Mouse (Mus musculus): ENCODE data around the gene Dnttip2. TPM values are rescaled to one million over a fixed set of nuclear protein-coding genes. Genes with fewer than 3 reads are reported as not detected.
"Not testable (repeated sequence)": the region's sequence is repeated elsewhere in the genome, so short reads cannot be mapped to it uniquely, and the experiment has no call there.

Dnttip2 gene
- polyA plus RNA-seq, 1 experiment from 2014 or later: 39.2 TPM

DNA sequence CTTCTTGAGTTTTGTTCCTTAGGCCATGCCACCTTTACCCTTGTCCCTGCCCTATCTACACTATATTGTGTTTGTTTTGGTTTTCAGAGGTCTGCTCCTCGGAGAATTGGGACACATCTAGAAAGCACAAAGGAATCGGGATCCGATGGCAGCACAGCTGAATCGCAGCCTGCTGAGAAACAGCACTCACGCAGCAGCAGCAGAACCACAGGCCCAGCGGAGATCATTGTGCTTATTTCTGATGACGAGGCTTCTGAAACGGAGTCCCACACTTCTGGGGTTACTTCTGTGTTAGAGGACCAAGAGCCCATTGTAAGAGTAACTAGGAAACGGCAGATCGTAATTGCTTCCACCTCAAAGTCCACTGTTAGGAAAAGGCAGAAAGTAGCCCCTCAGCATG lies 923 bp downstream of the Dnttip2 start:
- peak overlapping the region; percentile 98 for H3K4me3 ChIP-seq (ENCODE audit: low read depth, low read length)
- no peak for TF ChIP-seq EP300 (optimal IDR thresholded peaks at IDR 0.05)
- no peaks in the 10 kb centered on the region for H3K27me3 ChIP-seq (ENCODE audit: control insufficient read depth, insufficient read depth, low read length)
- no peak overlapping the region for H3K27ac ChIP-seq (replicated peaks)
- H3K9ac ChIP-seq (ENCODE audit: low read length): peak overlapping the region; percentile 0; the same call in 1 of the 2 replicates
- WGBS: 73% methylated on average over 10 of the region's 10 CpGs
- no peaks in the 10 kb centered on the region for H3K9me3 ChIP-seq (ENCODE audit: control insufficient read depth, low read length)
- H3K4me2 ChIP-seq (replicated peaks; ENCODE audit: low read depth): peak overlapping the region; percentile 89
- H3K4me1 ChIP-seq (replicated peaks; ENCODE audit: control insufficient read depth, insufficient read depth): no peaks in the 10 kb centered on the region
- DNase-seq (ENCODE audit: low spot score) (no peak), ATAC-seq (ENCODE audit: low FRiP score, low TSS enrichment) (no peak)
- peaks cover 15% of the 10 kb centered on the region for H3K36me3 ChIP-seq (ENCODE audit: control insufficient read depth, insufficient read depth, low read length)

DNA sequence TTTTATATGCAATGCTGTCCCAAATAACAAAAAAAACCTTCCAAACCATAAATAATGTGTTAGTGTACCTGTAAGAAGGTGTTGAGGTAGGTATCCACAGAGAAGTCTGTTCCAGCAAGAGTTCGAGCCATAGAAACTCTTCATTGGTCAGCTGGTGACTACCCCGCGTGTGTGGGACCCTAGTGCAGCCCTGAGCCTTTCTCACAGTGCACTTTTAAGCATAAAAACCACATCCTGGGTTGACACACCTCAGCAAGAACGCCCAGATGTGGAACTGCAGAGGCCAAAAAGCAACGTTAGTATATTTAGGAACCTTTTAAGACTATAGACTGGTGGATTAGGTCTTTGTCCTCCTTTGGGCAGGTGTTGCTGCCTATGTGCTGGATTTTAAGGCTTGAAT lies 13.0 kb downstream of the Dnttip2 start:
- TF ChIP-seq CTCF (IDR thresholded peaks at IDR 0.05; ENCODE audit: low read depth): no peak
- no peak for TF ChIP-seq EP300 (optimal IDR thresholded peaks at IDR 0.05)
- no peaks in the 10 kb centered on the region for H3K27me3 ChIP-seq (ENCODE audit: control insufficient read depth, insufficient read depth, low read length)
- H3K9me3 ChIP-seq (ENCODE audit: control insufficient read depth, low read length): no peaks in the 10 kb centered on the region
- no peaks in the 10 kb centered on the region for H3K4me1 ChIP-seq (replicated peaks; ENCODE audit: control insufficient read depth, insufficient read depth)
- peaks cover 10% of the 10 kb centered on the region; the same call in 1 of the 2 replicates for H3K36me3 ChIP-seq (ENCODE audit: control insufficient read depth, insufficient read depth, low read length)
- ATAC-seq (ENCODE audit: low FRiP score, low TSS enrichment) (no peak), DNase-seq (ENCODE audit: low spot score) (no peak)
- no peak overlapping the region for H3K27ac ChIP-seq (replicated peaks)
- no peak overlapping the region for H3K4me3 ChIP-seq (ENCODE audit: low read depth, low read length)
- no peak overlapping the region for H3K4me2 ChIP-seq (replicated peaks; ENCODE audit: low read depth)
- 61% methylated on average over 5 of the region's 5 CpGs for WGBS
- no peak overlapping the region for H3K9ac ChIP-seq (ENCODE audit: low read length)

DNA sequence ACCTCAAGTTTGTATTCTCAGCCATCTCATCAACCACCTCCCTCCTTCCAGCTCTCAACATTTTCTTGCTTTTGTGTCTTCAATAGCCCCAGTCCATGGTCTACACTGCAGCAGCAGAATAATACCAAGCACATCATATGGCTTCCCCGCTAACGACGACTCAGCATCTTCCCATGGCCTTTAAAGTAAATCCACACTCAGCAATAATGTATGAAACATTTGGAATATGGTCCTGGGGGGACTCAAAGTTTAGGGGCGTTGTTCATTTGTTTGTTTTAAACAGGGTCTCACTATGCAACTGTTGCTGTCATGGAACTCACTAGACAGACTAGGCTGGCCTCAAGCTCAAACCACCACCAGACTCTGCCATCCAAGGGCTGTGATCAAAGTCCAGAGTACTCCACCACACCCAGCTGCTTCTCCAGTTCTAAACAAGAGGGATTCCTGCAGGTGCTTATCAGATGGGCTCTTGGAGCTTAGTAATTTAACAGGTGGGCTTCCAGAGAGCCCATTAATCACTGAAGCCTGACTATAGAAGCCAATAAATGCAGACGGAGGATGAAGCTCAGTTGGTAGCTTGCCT lies 14.5 kb downstream of the Dnttip2 start:
- WGBS: 68% methylated on average over 5 of the region's 5 CpGs
- Histone ChIP-seq H3K4me3 (ENCODE audit: low read depth, low read length) (no peak overlapping the region), H3K27ac (replicated peaks) (no peak overlapping the region), H3K4me2 (replicated peaks; ENCODE audit: low read depth) (no peak overlapping the region), H3K4me1 (replicated peaks; ENCODE audit: control insufficient read depth, insufficient read depth) (no peaks in the 10 kb centered on the region), H3K9ac (ENCODE audit: low read length) (no peak overlapping the region), H3K9me3 (ENCODE audit: control insufficient read depth, low read length) (no peaks in the 10 kb centered on the region), H3K36me3 (ENCODE audit: control insufficient read depth, insufficient read depth, low read length) (peaks cover 4% of the 10 kb centered on the region; the same call in 1 of the 2 replicates), H3K27me3 (ENCODE audit: control insufficient read depth, insufficient read depth, low read length) (no peaks in the 10 kb centered on the region)
- TF ChIP-seq EP300 (optimal IDR thresholded peaks at IDR 0.05) (no peak), CTCF (IDR thresholded peaks at IDR 0.05; ENCODE audit: low read depth) (no peak)
- ATAC-seq (ENCODE audit: low FRiP score, low TSS enrichment) (no peak), DNase-seq (ENCODE audit: low spot score) (no peak)

DNA sequence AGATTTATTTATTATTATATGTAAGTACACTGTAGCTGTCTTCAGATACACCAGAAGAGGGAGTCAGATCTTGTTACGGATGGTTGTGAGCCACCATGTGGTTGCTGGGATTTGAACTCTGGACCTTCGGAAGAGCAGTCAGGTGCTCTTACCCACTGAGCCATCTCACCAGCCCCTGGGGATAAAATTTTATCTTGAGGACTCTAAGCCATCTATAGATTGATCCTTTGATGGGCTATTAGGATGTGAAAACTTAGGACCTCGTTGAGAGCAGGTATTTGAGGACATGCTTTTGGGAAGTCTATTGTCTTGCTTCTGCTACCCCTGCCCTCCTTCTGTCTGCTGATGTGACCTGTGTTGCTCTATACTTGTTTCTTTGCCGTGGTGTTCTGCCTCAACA lies 15.2 kb downstream of the Dnttip2 start:
- not testable (repeated sequence) for H3K27me3 ChIP-seq (ENCODE audit: control insufficient read depth, insufficient read depth, low read length); H3K36me3 ChIP-seq (ENCODE audit: control insufficient read depth, insufficient read depth, low read length); ATAC-seq (ENCODE audit: low FRiP score, low TSS enrichment); H3K4me3 ChIP-seq (ENCODE audit: low read depth, low read length); H3K4me2 ChIP-seq (replicated peaks; ENCODE audit: low read depth); DNase-seq (ENCODE audit: low spot score); H3K4me1 ChIP-seq (replicated peaks; ENCODE audit: control insufficient read depth, insufficient read depth); H3K9me3 ChIP-seq (ENCODE audit: control insufficient read depth, low read length); H3K9ac ChIP-seq (ENCODE audit: low read length)
- H3K27ac ChIP-seq (replicated peaks): peak overlapping the region; percentile 97; the same call in 1 of the 2 replicates
- WGBS: 60% methylated on average over 3 of the region's 4 CpGs

DNA sequence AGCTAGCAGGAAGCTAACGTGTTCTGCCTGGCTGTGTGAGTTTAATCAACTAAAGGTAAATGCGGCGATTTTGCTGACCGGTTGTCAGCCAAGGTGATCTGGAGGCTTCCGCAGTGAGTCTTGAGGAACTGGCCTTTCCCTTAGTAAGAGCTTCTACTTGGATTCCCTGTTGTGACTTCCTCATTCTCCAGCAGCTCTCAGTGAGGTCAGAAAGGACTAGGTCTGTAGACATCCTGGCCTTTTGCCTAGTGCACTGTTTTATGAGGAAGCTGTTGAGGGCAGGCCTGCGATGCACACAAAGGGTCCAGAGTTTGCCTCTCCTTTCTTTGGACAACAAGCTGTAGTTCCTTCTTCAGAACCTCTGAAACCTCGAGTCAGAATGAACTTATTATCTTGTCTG lies 16.5 kb downstream of the Dnttip2 start:
- WGBS: 65% methylated on average over 7 of the region's 7 CpGs
- TF ChIP-seq EP300 (optimal IDR thresholded peaks at IDR 0.05): no peak
- TF ChIP-seq CTCF (IDR thresholded peaks at IDR 0.05; ENCODE audit: low read depth): no peak
- peak overlapping the region; percentile 97 for H3K27ac ChIP-seq (replicated peaks)

DNA sequence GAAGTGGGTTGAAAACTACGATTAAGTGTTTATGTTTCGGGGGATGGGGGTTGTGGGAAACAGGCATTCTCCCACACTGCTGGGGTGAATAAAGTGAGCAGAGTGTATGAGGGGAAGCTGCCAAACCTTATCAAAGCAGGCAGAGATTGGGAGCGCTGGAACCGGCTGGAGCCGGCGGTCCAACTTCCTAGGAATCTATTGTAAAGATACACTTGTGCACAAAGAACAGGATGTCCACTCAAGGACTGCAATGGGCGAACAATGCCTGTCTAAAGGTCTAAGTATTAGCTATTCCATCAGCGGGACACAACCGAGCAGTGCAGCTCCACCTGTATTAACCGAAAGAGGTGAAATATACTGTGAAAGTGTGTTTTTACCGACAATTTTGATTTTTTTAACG lies 17.6 kb downstream of the Dnttip2 start:
- no peak overlapping the region for H3K4me3 ChIP-seq (ENCODE audit: low read depth, low read length)
- no peak overlapping the region; the same call in 1 of the 2 replicates for H3K4me2 ChIP-seq (replicated peaks; ENCODE audit: low read depth)
- WGBS: 45% methylated on average over 12 of the region's 12 CpGs
- H3K9ac ChIP-seq (ENCODE audit: low read length): peak overlapping the region; percentile 92; the same call in 1 of the 2 replicates
- H3K9me3 ChIP-seq (ENCODE audit: control insufficient read depth, low read length): no peaks in the 10 kb centered on the region
- TF ChIP-seq CTCF (IDR thresholded peaks at IDR 0.05; ENCODE audit: low read depth): no peak
- no peaks in the 10 kb centered on the region for H3K36me3 ChIP-seq (ENCODE audit: control insufficient read depth, insufficient read depth, low read length)
- no peaks in the 10 kb centered on the region; the same call in 1 of the 2 replicates for H3K4me1 ChIP-seq (replicated peaks; ENCODE audit: control insufficient read depth, insufficient read depth)
- ATAC-seq (ENCODE audit: low FRiP score, low TSS enrichment) (peak; percentile 57), DNase-seq (ENCODE audit: low spot score) (peak; percentile 68)
- H3K27me3 ChIP-seq (ENCODE audit: control insufficient read depth, insufficient read depth, low read length): no peaks in the 10 kb centered on the region
- peak overlapping the region; percentile 97 for H3K27ac ChIP-seq (replicated peaks)

More for the DNA sequence above, 16.5 kb downstream of the Dnttip2 start:
- DNase-seq (ENCODE audit: low spot score) (peak; percentile 64), ATAC-seq (ENCODE audit: low FRiP score, low TSS enrichment) (peak; percentile 75)
- Histone ChIP-seq H3K4me2 (replicated peaks; ENCODE audit: low read depth) (no peak overlapping the region), H3K9ac (ENCODE audit: low read length) (0 out of 2 replicates have a peak overlapping the region, but pooled peaks have one; percentile 27), H3K27me3 (ENCODE audit: control insufficient read depth, insufficient read depth, low read length) (no peaks in the 10 kb centered on the region), H3K4me3 (ENCODE audit: low read depth, low read length) (no peak overlapping the region), H3K36me3 (ENCODE audit: control insufficient read depth, insufficient read depth, low read length) (peaks cover 2% of the 10 kb centered on the region; the same call in 1 of the 2 replicates), H3K4me1 (replicated peaks; ENCODE audit: control insufficient read depth, insufficient read depth) (no peaks in the 10 kb centered on the region; the same call in 1 of the 2 replicates), H3K9me3 (ENCODE audit: control insufficient read depth, low read length) (no peaks in the 10 kb centered on the region)

Data from stomach, postnatal 0 days (tissue).